In the genomic region with DNA sequence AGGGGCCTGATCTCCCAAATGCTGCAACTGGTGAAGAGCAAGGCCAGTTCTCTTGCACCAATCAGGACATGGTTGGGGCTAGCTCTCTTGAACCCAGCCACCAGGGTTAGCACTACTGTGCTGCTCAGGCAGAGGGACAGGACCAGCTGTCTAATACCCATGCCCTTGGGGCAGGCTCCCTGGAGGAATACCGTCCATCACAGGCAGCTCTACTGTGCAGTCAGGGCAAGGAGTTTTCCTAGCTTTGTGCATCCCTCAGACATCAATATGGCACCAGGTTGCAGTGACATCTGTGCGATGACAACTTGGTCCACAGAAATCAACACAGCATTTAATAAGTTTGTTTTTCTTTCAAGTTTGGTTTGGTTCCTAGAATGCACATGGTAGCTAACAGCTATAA, we compare ENCODE assay signal across 24 mouse cellular contexts.
DNase-seq lines count a peak whose midpoint lies in the region; ATAC-seq and TF ChIP-seq lines count a peak whose summit lies in the region.
"Had no signal": no experiment of that assay in that cellular context is flagged by ENCODE, and none has a peak within 500 bp of the region (broad histone marks: within the 10 kb centered on the region; RNA-seq: fewer than 3 reads in every experiment).

No protein-coding gene starts in this region.

- no peak overlapping the region for H3K4me2 ChIP-seq in forebrain, embryonic 13.5 days
- no peak overlapping the region for H3K4me2 ChIP-seq in forebrain, embryonic 11.5 days (ENCODE audit: low read depth, low read length, severe bottlenecking)
- no peak overlapping the region for H3K4me2 ChIP-seq in forebrain, embryonic 16.5 days (ENCODE audit: low read length)
- no peak overlapping the region for H3K4me2 ChIP-seq in intestine, postnatal 0 days (replicated peaks; ENCODE audit: low read depth)
- H3K4me2 ChIP-seq: heart, embryonic 13.5 days; hindbrain, embryonic 12.5 days; hindbrain, embryonic 15.5 days; kidney, embryonic 15.5 days had no signal

- intact Hi-C loops in heart, postnatal 25 days (cut with DNase I), result loop anchor here (10.0 kb wide), 2 partner anchors 936 to 1086 kb away; no protein-coding TSS in a partner anchor

- H3K36me3 ChIP-seq in forebrain, embryonic 13.5 days (ENCODE audit: poor library complexity, severe bottlenecking), result no peaks in the 10 kb centered on the region
- H3K36me3 ChIP-seq in forebrain, embryonic 11.5 days (ENCODE audit: control insufficient read depth, insufficient read depth, low read length), result no peaks in the 10 kb centered on the region
- no peaks in the 10 kb centered on the region for H3K36me3 ChIP-seq in ES-E14 (ENCODE audit: control insufficient read depth, insufficient read depth, low read length, poor library complexity, severe bottlenecking)
- H3K36me3 ChIP-seq in forebrain, embryonic 16.5 days (ENCODE audit: control insufficient read depth, insufficient read depth), result no peaks in the 10 kb centered on the region
- H3K36me3 ChIP-seq in intestine, postnatal 0 days (ENCODE audit: control insufficient read depth, insufficient read depth), result no peaks in the 10 kb centered on the region
- H3K36me3 ChIP-seq: heart, embryonic 10.5 days; heart, embryonic 13.5 days; hindbrain, embryonic 12.5 days; hindbrain, embryonic 15.5 days; kidney, embryonic 15.5 days had no signal

- ATAC-seq in forebrain, embryonic 13.5 days, result peak; percentile 42; the same call in 1 of the 2 replicates
- no peak for ATAC-seq in forebrain, embryonic 11.5 days (replicated peaks; ENCODE audit: low FRiP score)
- peak; percentile 67 for ATAC-seq in forebrain, embryonic 16.5 days
- no peak for ATAC-seq in intestine, postnatal 0 days
- no peak for ATAC-seq in erythroid progenitor cell, adult 5-6 weeks (replicated peaks; ENCODE audit: low FRiP score, poor library complexity, severe bottlenecking)

- H3K9me3 ChIP-seq in forebrain, embryonic 13.5 days (replicated peaks), result no peaks in the 10 kb centered on the region
- no peaks in the 10 kb centered on the region for H3K9me3 ChIP-seq in forebrain, embryonic 11.5 days (ENCODE audit: control insufficient read depth, low read length)
- H3K9me3 ChIP-seq in ES-E14 (ENCODE audit: control insufficient read depth, insufficient read depth, low read depth, low read length), result peaks cover 6% of the 10 kb centered on the region
- H3K9me3 ChIP-seq in forebrain, embryonic 16.5 days (ENCODE audit: control insufficient read depth, low read length), result no peaks in the 10 kb centered on the region
- no peaks in the 10 kb centered on the region for H3K9me3 ChIP-seq in intestine, postnatal 0 days (ENCODE audit: control insufficient read depth)
- H3K9me3 ChIP-seq: heart, embryonic 10.5 days; heart, embryonic 13.5 days; hindbrain, embryonic 12.5 days; hindbrain, embryonic 15.5 days; kidney, embryonic 15.5 days had no signal

- H3K27me3 ChIP-seq in forebrain, embryonic 13.5 days, result no peaks in the 10 kb centered on the region
- no peaks in the 10 kb centered on the region for H3K27me3 ChIP-seq in forebrain, embryonic 11.5 days (ENCODE audit: control insufficient read depth, insufficient read depth, low read length)
- H3K27me3 ChIP-seq in forebrain, embryonic 16.5 days (replicated peaks; ENCODE audit: control insufficient read depth, insufficient read depth, low read length), result no peaks in the 10 kb centered on the region
- H3K27me3 ChIP-seq in intestine, postnatal 0 days (replicated peaks; ENCODE audit: control insufficient read depth, insufficient read depth, low read length), result no peaks in the 10 kb centered on the region
- H3K27me3 ChIP-seq: heart, embryonic 13.5 days; hindbrain, embryonic 12.5 days; hindbrain, embryonic 15.5 days; kidney, embryonic 15.5 days had no signal

- no peak overlapping the region for H3K27ac ChIP-seq in forebrain, embryonic 13.5 days
- no peak overlapping the region for H3K27ac ChIP-seq in forebrain, embryonic 11.5 days (ENCODE audit: low read depth, low read length)
- peak overlapping the region; percentile 26; the same call in 1 of the 2 replicates for H3K27ac ChIP-seq in ES-E14 (ENCODE audit: insufficient read depth, low read depth, low read length, poor library complexity, severe bottlenecking)
- no peak overlapping the region for H3K27ac ChIP-seq in forebrain, embryonic 16.5 days (ENCODE audit: low read length)
- no peak overlapping the region for H3K27ac ChIP-seq in intestine, postnatal 0 days (ENCODE audit: low read depth, low read length)
- H3K27ac ChIP-seq: gastrocnemius, adult 2 months; heart, adult 2 months; heart, embryonic 10.5 days; heart, embryonic 13.5 days; hindbrain, embryonic 12.5 days; hindbrain, embryonic 15.5 days; kidney, embryonic 15.5 days had no signal

- no peaks in the 10 kb centered on the region for H3K4me1 ChIP-seq in forebrain, embryonic 13.5 days
- H3K4me1 ChIP-seq in forebrain, embryonic 11.5 days (replicated peaks; ENCODE audit: control insufficient read depth, insufficient read depth, low read length), result no peaks in the 10 kb centered on the region
- H3K4me1 ChIP-seq in ES-E14 (ENCODE audit: control insufficient read depth in 2 of 2, insufficient read depth in 2 of 2, low read length in 2 of 2, poor library complexity in 1 of 2), result peaks cover 3 to 4% of the 10 kb centered on the region in 2 experiments; a peak in 2 of 4 replicates
- no peaks in the 10 kb centered on the region; the same call in 1 of the 2 replicates for H3K4me1 ChIP-seq in forebrain, embryonic 16.5 days (replicated peaks; ENCODE audit: control insufficient read depth, insufficient read depth, low read length)
- no peaks in the 10 kb centered on the region for H3K4me1 ChIP-seq in intestine, postnatal 0 days (replicated peaks; ENCODE audit: control insufficient read depth, insufficient read depth, low read length)
- H3K4me1 ChIP-seq: heart, embryonic 10.5 days; heart, embryonic 13.5 days; hindbrain, embryonic 12.5 days; hindbrain, embryonic 15.5 days; kidney, embryonic 15.5 days had no signal

- no peak for TF ChIP-seq CTCF in intestine, postnatal 0 days (IDR thresholded peaks at IDR 0.05; ENCODE audit: low read depth)

- DNase-seq in forebrain, embryonic 11.5 days (ENCODE audit: low spot score), result no peak
- DNase-seq in heart, adult 11 months, result peak; percentile 11
- DNase-seq in heart, postnatal 25 days (ENCODE audit: low spot score), result no peak
- DNase-seq in ES-E14 (ENCODE audit: low read depth, low spot score), result no peak
- DNase-seq: adrenal gland, postnatal 10 days; adrenal gland, postnatal 36 days; cerebellum, adult 11-12 months; cerebellum, adult 8-10 months; cerebellum, postnatal 10 days; gastrocnemius, adult 2 months; gastrocnemius, postnatal 25 days; heart, adult 2 months; heart, postnatal 14 days; kidney, adult 11 months; kidney, adult 8-10 months had no signal

- no peak overlapping the region for H3K4me3 ChIP-seq in forebrain, embryonic 13.5 days
- H3K4me3 ChIP-seq in forebrain, embryonic 11.5 days (ENCODE audit: low read depth, low read length), result no peak overlapping the region
- H3K4me3 ChIP-seq in ES-E14 (ENCODE audit: insufficient read depth in 1 of 2, low read depth in 1 of 2, low read length in 2 of 2, poor library complexity in 1 of 2, severe bottlenecking in 1 of 2), result no peak overlapping the region
- no peak overlapping the region for H3K4me3 ChIP-seq in forebrain, embryonic 16.5 days (replicated peaks; ENCODE audit: low read length)
- no peak overlapping the region for H3K4me3 ChIP-seq in intestine, postnatal 0 days (ENCODE audit: low read depth, low read length)
- H3K4me3 ChIP-seq: gastrocnemius, adult 2 months; heart, adult 2 months; heart, embryonic 10.5 days; heart, embryonic 13.5 days; hindbrain, embryonic 12.5 days; hindbrain, embryonic 15.5 days; kidney, embryonic 15.5 days had no signal

- WGBS in forebrain, embryonic 13.5 days, result 83% methylated on average over 2 of the region's 2 CpGs
- WGBS in forebrain, embryonic 11.5 days, result 77% methylated on average over 2 of the region's 2 CpGs
- WGBS in forebrain, embryonic 16.5 days, result 83% methylated on average over 2 of the region's 2 CpGs
- WGBS in intestine, postnatal 0 days, result 82% methylated on average over 2 of the region's 2 CpGs

- no peak overlapping the region for H3K9ac ChIP-seq in forebrain, embryonic 13.5 days
- no peak overlapping the region for H3K9ac ChIP-seq in forebrain, embryonic 11.5 days (ENCODE audit: low read length)
- no peak overlapping the region for H3K9ac ChIP-seq in ES-E14 (ENCODE audit: insufficient read depth, low read depth, low read length, poor library complexity, severe bottlenecking)
- no peak overlapping the region for H3K9ac ChIP-seq in forebrain, embryonic 16.5 days (replicated peaks; ENCODE audit: low read depth, low read length)
- H3K9ac ChIP-seq in intestine, postnatal 0 days (ENCODE audit: low read depth, low read length), result no peak overlapping the region
- H3K9ac ChIP-seq: heart, embryonic 13.5 days; hindbrain, embryonic 12.5 days; hindbrain, embryonic 15.5 days; kidney, embryonic 15.5 days had no signal

- in situ Hi-C loops in ES-E14 (cut with MboI; ENCODE audit: low sequenced_read_pairs in 2 of 2, unreplicated experiment in 2 of 2), result no loop called here

TF ChIP-seq in ES-E14, 5 proteins besides CTCF, POLR2A, EP300 and RAD21:
- no peak for TF ChIP-seq ZC3H11A (IDR thresholded peaks at IDR 0.05; ENCODE audit: borderline replicate concordance, low read depth, low read length)
- TF ChIP-seq ZNF384 (IDR thresholded peaks at IDR 0.05; ENCODE audit: low read depth, low read length), result no peak
- no peak for TF ChIP-seq CHD2 (IDR thresholded peaks at IDR 0.05; ENCODE audit: low read depth, low read length)
- no peak for TF ChIP-seq HCFC1 (IDR thresholded peaks at IDR 0.05; ENCODE audit: borderline replicate concordance, insufficient read depth, low read length)
- no peak for TF ChIP-seq MAFK (IDR thresholded peaks at IDR 0.05; ENCODE audit: insufficient read depth, low read depth, low read length)
TF ChIP-seq in ES-E14: peak in this region for 0.

Comparison
In these comparisons a context has a peak if more than half of its experiments do, and no peak if none do; other contexts are left out.
1. ATAC-seq: peak in forebrain, embryonic 13.5 days (single experiment) and forebrain, embryonic 16.5 days (single experiment); none in forebrain, embryonic 11.5 days (single experiment), intestine, postnatal 0 days (single experiment) and erythroid progenitor cell, adult 5-6 weeks (single experiment).